Mouse (Mus musculus): ENCODE measurements around the gene Barhl1. TPM values are rescaled to one million over a fixed set of nuclear protein-coding genes. Genes with fewer than 3 reads are reported as not detected.

The Barhl1 gene
- total RNA-seq, 1 experiment = 0.18 TPM

DNA sequence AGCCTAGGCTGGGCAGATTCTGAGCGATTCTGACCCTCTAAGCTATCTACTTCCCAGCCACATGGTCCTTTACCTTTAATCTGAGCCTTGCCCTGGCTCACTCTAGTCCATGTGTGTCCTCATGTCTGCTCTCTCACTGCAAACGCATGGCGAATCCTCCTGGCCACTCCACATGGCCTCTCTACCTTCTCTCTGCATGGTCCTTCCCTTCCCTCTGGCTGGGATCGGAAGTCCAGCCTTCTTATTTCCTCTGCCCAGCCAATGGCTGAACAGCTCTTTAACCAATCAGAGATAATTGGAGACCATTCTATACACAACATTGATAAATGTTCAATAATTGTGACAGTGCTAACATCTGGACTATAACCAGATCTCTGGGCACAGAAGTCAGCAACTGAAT, 40.4 kb upstream of the Barhl1 start:
- Histone ChIP-seq H3K27ac (ENCODE audit: insufficient read depth, low read depth, low read length, poor library complexity, severe bottlenecking) (no peak overlapping the region), H3K9me3 (ENCODE audit: control insufficient read depth, insufficient read depth, low read depth, low read length) (no peaks in the 10 kb centered on the region), H3K9ac (ENCODE audit: insufficient read depth, low read depth, low read length, poor library complexity, severe bottlenecking) (no peak overlapping the region), H3K4me3 (ENCODE audit: insufficient read depth in 1 of 2, low read depth in 1 of 2, low read length in 2 of 2, poor library complexity in 1 of 2, severe bottlenecking in 1 of 2) (no peak overlapping the region), H3K36me3 (ENCODE audit: control insufficient read depth, insufficient read depth, low read length, poor library complexity, severe bottlenecking) (no peaks in the 10 kb centered on the region), H3K4me1 (ENCODE audit: control insufficient read depth in 2 of 2, insufficient read depth in 2 of 2, low read length in 2 of 2, poor library complexity in 1 of 2) (0 out of 4 replicates have a peak, but pooled peaks cover 0 to 3% of the 10 kb centered on the region in 2 experiments)
- TF ChIP-seq ZC3H11A (IDR thresholded peaks at IDR 0.05; ENCODE audit: borderline replicate concordance, low read depth, low read length) (no peak), ZNF384 (IDR thresholded peaks at IDR 0.05; ENCODE audit: low read depth, low read length) (no peak), MAFK (IDR thresholded peaks at IDR 0.05; ENCODE audit: insufficient read depth, low read depth, low read length) (no peak), HCFC1 (IDR thresholded peaks at IDR 0.05; ENCODE audit: borderline replicate concordance, insufficient read depth, low read length) (no peak), CHD2 (IDR thresholded peaks at IDR 0.05; ENCODE audit: low read depth, low read length) (no peak)
- in situ Hi-C loops (cut with MboI; ENCODE audit: low sequenced_read_pairs in 2 of 2, unreplicated experiment in 2 of 2) = no loop called here
- no peak for DNase-seq (ENCODE audit: low read depth, low spot score)

GRCm38 (mm10) chr2:28954595-28954994, 38.1 kb upstream of the Barhl1 start:
- DNase-seq (ENCODE audit: low read depth, low spot score) = no peak
- TF ChIP-seq HCFC1 (IDR thresholded peaks at IDR 0.05; ENCODE audit: borderline replicate concordance, insufficient read depth, low read length) (no peak), ZC3H11A (IDR thresholded peaks at IDR 0.05; ENCODE audit: borderline replicate concordance, low read depth, low read length) (no peak), ZNF384 (IDR thresholded peaks at IDR 0.05; ENCODE audit: low read depth, low read length) (no peak), MAFK (IDR thresholded peaks at IDR 0.05; ENCODE audit: insufficient read depth, low read depth, low read length) (no peak), CHD2 (IDR thresholded peaks at IDR 0.05; ENCODE audit: low read depth, low read length) (no peak)
- 0 out of 4 replicates have a peak, but pooled peaks cover 0 to 1% of the 10 kb centered on the region in 2 experiments for H3K4me1 ChIP-seq (ENCODE audit: control insufficient read depth in 2 of 2, insufficient read depth in 2 of 2, low read length in 2 of 2, poor library complexity in 1 of 2)
- in situ Hi-C loops (cut with MboI; ENCODE audit: low sequenced_read_pairs in 2 of 2, unreplicated experiment in 2 of 2) = no loop called here
- no peaks in the 10 kb centered on the region for H3K9me3 ChIP-seq (ENCODE audit: control insufficient read depth, insufficient read depth, low read depth, low read length)
- no peaks in the 10 kb centered on the region for H3K36me3 ChIP-seq (ENCODE audit: control insufficient read depth, insufficient read depth, low read length, poor library complexity, severe bottlenecking)
- H3K27ac ChIP-seq (ENCODE audit: insufficient read depth, low read depth, low read length, poor library complexity, severe bottlenecking) = no peak overlapping the region
- H3K9ac ChIP-seq (ENCODE audit: insufficient read depth, low read depth, low read length, poor library complexity, severe bottlenecking) = no peak overlapping the region
- H3K4me3 ChIP-seq (ENCODE audit: insufficient read depth in 1 of 2, low read depth in 1 of 2, low read length in 2 of 2, poor library complexity in 1 of 2, severe bottlenecking in 1 of 2) = no peak overlapping the region

- Histone ChIP-seq H3K4me3 (ENCODE audit: insufficient read depth in 1 of 2, low read depth in 1 of 2, low read length in 2 of 2, poor library complexity in 1 of 2, severe bottlenecking in 1 of 2) (no peak overlapping the region), H3K9ac (ENCODE audit: insufficient read depth, low read depth, low read length, poor library complexity, severe bottlenecking) (no peak overlapping the region), H3K9me3 (ENCODE audit: control insufficient read depth, insufficient read depth, low read depth, low read length) (no peaks in the 10 kb centered on the region), H3K4me1 (ENCODE audit: control insufficient read depth in 2 of 2, insufficient read depth in 2 of 2, low read length in 2 of 2, poor library complexity in 1 of 2) (no peaks in the 10 kb centered on the region), H3K27ac (ENCODE audit: insufficient read depth, low read depth, low read length, poor library complexity, severe bottlenecking) (no peak overlapping the region), H3K36me3 (ENCODE audit: control insufficient read depth, insufficient read depth, low read length, poor library complexity, severe bottlenecking) (no peaks in the 10 kb centered on the region)
- in situ Hi-C loops (cut with MboI; ENCODE audit: low sequenced_read_pairs in 2 of 2, unreplicated experiment in 2 of 2) = no loop called here
- no peak for TF ChIP-seq ZNF384 (IDR thresholded peaks at IDR 0.05; ENCODE audit: low read depth, low read length)
- TF ChIP-seq MAFK (IDR thresholded peaks at IDR 0.05; ENCODE audit: insufficient read depth, low read depth, low read length) = no peak
- no peak for TF ChIP-seq CHD2 (IDR thresholded peaks at IDR 0.05; ENCODE audit: low read depth, low read length)
- TF ChIP-seq HCFC1 (IDR thresholded peaks at IDR 0.05; ENCODE audit: borderline replicate concordance, insufficient read depth, low read length) = no peak
- no peak for TF ChIP-seq ZC3H11A (IDR thresholded peaks at IDR 0.05; ENCODE audit: borderline replicate concordance, low read depth, low read length)
- DNase-seq (ENCODE audit: low read depth, low spot score) = no peak
Observed at GRCm38 (mm10) chr2:28952981-28953380, 36.5 kb upstream of the Barhl1 start.

- Histone ChIP-seq H3K36me3 (ENCODE audit: control insufficient read depth, insufficient read depth, low read length, poor library complexity, severe bottlenecking) (no peaks in the 10 kb centered on the region), H3K4me1 (ENCODE audit: control insufficient read depth in 2 of 2, insufficient read depth in 2 of 2, low read length in 2 of 2, poor library complexity in 1 of 2) (no peaks in the 10 kb centered on the region), H3K4me3 (ENCODE audit: insufficient read depth in 1 of 2, low read depth in 1 of 2, low read length in 2 of 2, poor library complexity in 1 of 2, severe bottlenecking in 1 of 2) (no peak overlapping the region), H3K9ac (ENCODE audit: insufficient read depth, low read depth, low read length, poor library complexity, severe bottlenecking) (no peak overlapping the region), H3K9me3 (ENCODE audit: control insufficient read depth, insufficient read depth, low read depth, low read length) (no peaks in the 10 kb centered on the region), H3K27ac (ENCODE audit: insufficient read depth, low read depth, low read length, poor library complexity, severe bottlenecking) (no peak overlapping the region)
- in situ Hi-C loops (cut with MboI; ENCODE audit: low sequenced_read_pairs in 2 of 2, unreplicated experiment in 2 of 2) = no loop called here
- TF ChIP-seq ZNF384 (IDR thresholded peaks at IDR 0.05; ENCODE audit: low read depth, low read length) = no peak
- TF ChIP-seq CHD2 (IDR thresholded peaks at IDR 0.05; ENCODE audit: low read depth, low read length) = no peak
- no peak for TF ChIP-seq HCFC1 (IDR thresholded peaks at IDR 0.05; ENCODE audit: borderline replicate concordance, insufficient read depth, low read length)
- no peak for TF ChIP-seq ZC3H11A (IDR thresholded peaks at IDR 0.05; ENCODE audit: borderline replicate concordance, low read depth, low read length)
- no peak for TF ChIP-seq MAFK (IDR thresholded peaks at IDR 0.05; ENCODE audit: insufficient read depth, low read depth, low read length)
- DNase-seq (ENCODE audit: low read depth, low spot score) = no peak
Observed at GRCm38 (mm10) chr2:28946312-28946711, 29.8 kb upstream of the Barhl1 start.

- Histone ChIP-seq H3K9me3 (ENCODE audit: control insufficient read depth, insufficient read depth, low read depth, low read length) (no peaks in the 10 kb centered on the region), H3K27ac (ENCODE audit: insufficient read depth, low read depth, low read length, poor library complexity, severe bottlenecking) (no peak overlapping the region), H3K4me1 (ENCODE audit: control insufficient read depth in 2 of 2, insufficient read depth in 2 of 2, low read length in 2 of 2, poor library complexity in 1 of 2) (no peaks in the 10 kb centered on the region), H3K36me3 (ENCODE audit: control insufficient read depth, insufficient read depth, low read length, poor library complexity, severe bottlenecking) (no peaks in the 10 kb centered on the region), H3K9ac (ENCODE audit: insufficient read depth, low read depth, low read length, poor library complexity, severe bottlenecking) (no peak overlapping the region), H3K4me3 (ENCODE audit: insufficient read depth in 1 of 2, low read depth in 1 of 2, low read length in 2 of 2, poor library complexity in 1 of 2, severe bottlenecking in 1 of 2) (no peak overlapping the region)
- no peak for TF ChIP-seq HCFC1 (IDR thresholded peaks at IDR 0.05; ENCODE audit: borderline replicate concordance, insufficient read depth, low read length)
- no peak for TF ChIP-seq CHD2 (IDR thresholded peaks at IDR 0.05; ENCODE audit: low read depth, low read length)
- no peak for TF ChIP-seq ZC3H11A (IDR thresholded peaks at IDR 0.05; ENCODE audit: borderline replicate concordance, low read depth, low read length)
- in situ Hi-C loops (cut with MboI; ENCODE audit: low sequenced_read_pairs in 2 of 2, unreplicated experiment in 2 of 2) = no loop called here
- no peak for DNase-seq (ENCODE audit: low read depth, low spot score)
Observed at GRCm38 (mm10) chr2:28945388-28945787, 28.9 kb upstream of the Barhl1 start.

Data from ES-E14 (cell line).